Mouse (Mus musculus) common myeloid progenitor, adult 5-6 weeks (primary cell): ENCODE data around the gene Adar. TPM values are rescaled to one million over a fixed set of nuclear protein-coding genes. Genes with fewer than 3 reads are reported as not detected.
"Not testable (repeated sequence)": the region's sequence is repeated elsewhere in the genome, so short reads cannot be mapped to it uniquely, and the experiment has no call there.

Experiments used
- ATAC-seq: replicated peaks from 2 replicates; pipeline ENCODE4 v1.8.0; 2016; ENCODE audit warnings: low read depth, mild to moderate bottlenecking, moderate TSS enrichment, inconsistent platforms; ENCODE audit not compliant: poor library complexity, severe bottlenecking
- total RNA-seq: library from RNA; stranded (forward); fragments of 200-1000, 187-1606 nt; gene quantifications from 2 replicates; pipeline ENCODE4 v1.2.3, GENCODE M21; 2017

The Adar gene
- total RNA-seq, 1 experiment from 2014 or later = 28.0 TPM

DNA sequence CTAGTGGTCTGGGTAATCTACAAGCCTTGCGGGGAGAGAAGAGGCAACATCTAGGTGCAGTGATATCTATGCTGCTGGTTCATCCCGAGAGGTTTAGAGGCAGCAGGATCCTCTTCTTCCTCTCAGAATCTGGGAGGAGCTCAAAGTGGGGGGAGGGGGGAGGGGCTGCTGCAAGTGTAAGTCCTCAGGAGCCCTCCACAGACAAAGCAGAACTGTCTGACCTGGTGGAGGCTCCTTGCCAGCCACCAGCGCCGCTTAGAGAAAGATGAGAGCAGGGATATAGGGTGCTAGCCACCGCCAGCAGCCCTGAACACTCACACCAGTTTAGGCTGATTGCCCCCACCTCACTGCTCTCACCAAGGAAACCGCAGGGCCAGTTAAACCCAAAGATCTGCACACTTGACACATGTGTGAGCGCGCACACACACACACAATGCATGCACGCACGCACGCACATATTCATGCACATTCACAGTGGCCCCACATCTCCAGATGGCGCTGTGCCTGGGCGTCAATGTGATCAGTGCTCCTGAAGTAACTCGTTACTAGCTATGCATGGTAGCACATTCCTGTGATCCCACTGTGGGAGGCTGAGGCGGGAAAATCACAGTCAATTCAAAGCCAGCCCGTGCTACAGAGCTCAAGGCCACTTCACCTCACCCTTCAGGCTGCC is 74.0 kb downstream of the Adar start:
- ATAC-seq = no peak

GRCm38 (mm10) chr3:89794616-89795015 is 79.8 kb downstream of the Adar start:
- no peak for ATAC-seq

GRCm38 (mm10) chr3:89795746-89796145 is 80.9 kb downstream of the Adar start:
- no peak for ATAC-seq

DNA sequence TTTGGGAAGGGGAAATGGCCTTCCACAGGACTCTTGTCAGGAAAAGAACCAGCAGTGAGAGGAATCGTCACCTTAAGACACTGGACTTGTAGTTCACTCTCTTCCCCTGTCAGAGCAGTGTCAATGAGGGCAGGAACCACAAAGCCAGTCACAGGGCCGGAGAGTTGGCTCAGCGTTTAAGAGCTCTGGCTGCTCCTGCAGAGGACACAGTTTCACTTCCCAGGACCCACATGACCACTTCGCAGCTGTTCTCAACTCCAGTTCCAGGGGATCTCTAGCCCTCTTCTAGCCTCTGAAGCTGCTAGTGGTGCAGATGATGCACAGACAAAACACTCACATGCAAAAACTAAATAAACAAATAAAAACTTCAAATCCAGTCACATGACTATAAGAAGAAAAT is 81.5 kb downstream of the Adar start:
- ATAC-seq = peak; percentile 97

GRCm38 (mm10) chr3:89798518-89798917 is 83.7 kb downstream of the Adar start:
- no peak for ATAC-seq

GRCm38 (mm10) chr3:89799476-89799875 is 84.7 kb downstream of the Adar start:
- ATAC-seq = no peak

- ATAC-seq = not testable (repeated sequence)
Measured at GRCm38 (mm10) chr3:89800078-89800477, 85.3 kb downstream of the Adar start.

- no peak for ATAC-seq
Measured at GRCm38 (mm10) chr3:89800774-89801506, 86.1 kb downstream of the Adar start.

- peak; percentile 62; the same call in 1 of the 2 replicates for ATAC-seq
Measured at GRCm38 (mm10) chr3:89801507-89801847, 86.7 kb downstream of the Adar start.

DNA sequence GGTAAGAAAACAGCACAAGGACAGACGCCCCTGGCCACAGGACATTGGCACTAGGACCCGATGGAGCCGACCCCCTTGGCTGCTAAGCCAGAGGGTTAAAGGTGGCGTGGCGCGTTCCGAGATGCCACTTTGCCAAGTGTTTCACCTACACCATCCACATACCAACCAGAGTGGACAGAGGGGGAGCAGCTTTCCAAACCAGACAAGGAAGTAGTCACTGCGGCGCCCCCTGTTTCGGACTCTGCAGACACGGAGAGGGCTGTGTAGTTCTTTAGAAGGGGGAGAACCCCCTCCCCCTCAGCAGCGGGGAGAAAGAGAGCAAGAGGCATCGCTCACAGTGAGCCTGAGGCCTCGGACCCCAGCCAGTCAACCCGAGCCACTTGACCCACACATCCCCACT is 88.1 kb downstream of the Adar start:
- no peak for ATAC-seq

Other genes starting within 250 kb of the Adar start
- gene Kcnn3, start 194.9 kb upstream of the Adar start, total RNA-seq = not detected in 2 replicates
- 0.15 and 1.6 TPM in 2 replicates for gene Chrnb2, start 49.6 kb downstream of the Adar start, total RNA-seq
- 98.7 and 102 TPM in 2 replicates for gene Ube2q1, start 58.6 kb downstream of the Adar start, total RNA-seq
- gene She, start 116.3 kb downstream of the Adar start, total RNA-seq = 0.05 TPM in 1 of 2 replicates, not detected in the other
- 10.4 and 11.6 TPM in 2 replicates for gene Il6ra, start 198.2 kb downstream of the Adar start, total RNA-seq
- 14.8 and 16.5 TPM in 2 replicates for gene Atp8b2, start 248.5 kb downstream of the Adar start, total RNA-seq